Mouse (Mus musculus): Measurements from ENCODE around the gene Sla2. TPM values are rescaled to one million over a fixed set of nuclear protein-coding genes. Genes with fewer than 3 reads are reported as not detected.
A peak's percentile ranks its signal among the peaks of the same experiment; 100 is the strongest.
"Not testable (repeated sequence)": the region's sequence is repeated elsewhere in the genome, so short reads cannot be mapped to it uniquely, and the experiment has no call there.

The Sla2 gene
- total RNA-seq, 2 experiments from 2014 or later = not detected

- peak; percentile 39 for DNase-seq
Observed at GRCm38 (mm10) chr2:156863487-156864160, 23.4 kb downstream of the Sla2 start.

- peak; percentile 98 for DNase-seq
Observed at GRCm38 (mm10) chr2:156862772-156863486, 24.1 kb downstream of the Sla2 start, which contains the start of gene Rab5if. TSS of gene Rab5if (plus strand) at chr2:156863128.

GRCm38 (mm10) chr2:156862041-156862717 is 24.8 kb downstream of the Sla2 start:
- peak; percentile 53 for DNase-seq

- no peak for DNase-seq
Observed at GRCm38 (mm10) chr2:156858671-156859070, 28.3 kb downstream of the Sla2 start.

- no peak for DNase-seq
Observed at GRCm38 (mm10) chr2:156857835-156858234, 29.2 kb downstream of the Sla2 start, which contains the start of gene 4930518I15Rik. TSS of gene 4930518I15Rik (minus strand) at chr2:156857946.

- peak; percentile 25 for DNase-seq
Observed at GRCm38 (mm10) chr2:156857385-156857791, 29.6 kb downstream of the Sla2 start.

GRCm38 (mm10) chr2:156856311-156856710 is 30.7 kb downstream of the Sla2 start:
- DNase-seq = no peak

GRCm38 (mm10) chr2:156853999-156854771 is 32.8 kb downstream of the Sla2 start:
- DNase-seq = peak; percentile 52

GRCm38 (mm10) chr2:156853584-156853983 is 33.4 kb downstream of the Sla2 start:
- not testable (repeated sequence) for DNase-seq

- no peak for DNase-seq
Observed at GRCm38 (mm10) chr2:156850505-156850904, 36.5 kb downstream of the Sla2 start.

- DNase-seq = peak; percentile 14
Observed at GRCm38 (mm10) chr2:156848526-156849182, 38.3 kb downstream of the Sla2 start.

GRCm38 (mm10) chr2:156847653-156848052 is 39.3 kb downstream of the Sla2 start:
- no peak for DNase-seq

- no peak for DNase-seq
Observed at GRCm38 (mm10) chr2:156844715-156845114, 42.3 kb downstream of the Sla2 start.

GRCm38 (mm10) chr2:156843331-156843730 is 43.7 kb downstream of the Sla2 start:
- no peak for DNase-seq

- no peak for DNase-seq
Observed at GRCm38 (mm10) chr2:156842711-156843110, 44.3 kb downstream of the Sla2 start.

- DNase-seq = peak; percentile 72
Observed at GRCm38 (mm10) chr2:156841841-156842706, 44.9 kb downstream of the Sla2 start.

GRCm38 (mm10) chr2:156841028-156841840 is 45.8 kb downstream of the Sla2 start:
- peak; percentile 77 for DNase-seq

GRCm38 (mm10) chr2:156840301-156841027 is 46.5 kb downstream of the Sla2 start:
- peak; percentile 62 for DNase-seq

Data from heart, postnatal 4 days (tissue).